Mouse (Mus musculus): ENCODE measurements around the gene Unc13a. TPM values are rescaled to one million over a fixed set of nuclear protein-coding genes. Genes with fewer than 3 reads are reported as not detected.

Gene Unc13a
- polyA plus RNA-seq, 1 experiment from 2014 or later, result 0.87 TPM

- H3K4me3 ChIP-seq, result peak overlapping the region; percentile 32
- ATAC-seq (ENCODE audit: insufficient number of reproducible peaks, insufficient read depth, low FRiP score, low TSS enrichment, low read depth), result no peak
- H3K27ac ChIP-seq, result no peak overlapping the region
- 0 out of 2 replicates have a peak, but pooled peaks cover 2% of the 10 kb centered on the region for H3K9me3 ChIP-seq
- 0 out of 2 replicates have a peak overlapping the region, but pooled peaks have one; percentile 28 for H3K9ac ChIP-seq
- peaks cover 33% of the 10 kb centered on the region for H3K4me1 ChIP-seq
- WGBS, result 5% methylated on average over 29 of the region's 29 CpGs
- H3K4me2 ChIP-seq, result peak overlapping the region; percentile 56
- H3K27me3 ChIP-seq, result peaks cover 100% of the 10 kb centered on the region
- H3K36me3 ChIP-seq, result no peaks in the 10 kb centered on the region
Observed at GRCm38 (mm10) chr8:71685573-71685972, 14.0 kb upstream of the Unc13a start.

- Histone ChIP-seq H3K27ac (no peak overlapping the region), H3K9ac (no peak overlapping the region), H3K36me3 (no peaks in the 10 kb centered on the region), H3K4me1 (peaks cover 39% of the 10 kb centered on the region), H3K4me2 (no peak overlapping the region), H3K27me3 (peaks cover 100% of the 10 kb centered on the region), H3K9me3 (no peaks in the 10 kb centered on the region), H3K4me3 (no peak overlapping the region)
- 16% methylated on average over 10 of the region's 10 CpGs for WGBS
- no peak for ATAC-seq (ENCODE audit: insufficient number of reproducible peaks, insufficient read depth, low FRiP score, low TSS enrichment, low read depth)
Observed at GRCm38 (mm10) chr8:71684701-71685100, 13.1 kb upstream of the Unc13a start.

- Histone ChIP-seq H3K4me3 (no peak overlapping the region), H3K27ac (no peak overlapping the region), H3K9me3 (no peaks in the 10 kb centered on the region), H3K36me3 (no peaks in the 10 kb centered on the region), H3K9ac (no peak overlapping the region), H3K4me1 (peaks cover 39% of the 10 kb centered on the region), H3K4me2 (no peak overlapping the region), H3K27me3 (peaks cover 100% of the 10 kb centered on the region)
- no peak for ATAC-seq (ENCODE audit: insufficient number of reproducible peaks, insufficient read depth, low FRiP score, low TSS enrichment, low read depth)
- 48% methylated on average over 12 of the region's 12 CpGs for WGBS
Observed at GRCm38 (mm10) chr8:71682832-71683231, 11.3 kb upstream of the Unc13a start.

- H3K4me1 ChIP-seq, result peaks cover 35% of the 10 kb centered on the region
- 2% methylated on average over 18 of the region's 18 CpGs for WGBS
- H3K27me3 ChIP-seq, result peaks cover 98% of the 10 kb centered on the region
- H3K4me2 ChIP-seq, result no peak overlapping the region
- H3K9me3 ChIP-seq, result no peaks in the 10 kb centered on the region
- H3K4me3 ChIP-seq, result no peak overlapping the region
- ATAC-seq (ENCODE audit: insufficient number of reproducible peaks, insufficient read depth, low FRiP score, low TSS enrichment, low read depth), result no peak
- H3K27ac ChIP-seq, result no peak overlapping the region
- H3K9ac ChIP-seq, result no peak overlapping the region
- H3K36me3 ChIP-seq, result no peaks in the 10 kb centered on the region
Observed at GRCm38 (mm10) chr8:71681369-71681915, 9.9 kb upstream of the Unc13a start.

- peaks cover 97% of the 10 kb centered on the region for H3K27me3 ChIP-seq
- H3K4me1 ChIP-seq, result peaks cover 29% of the 10 kb centered on the region
- H3K36me3 ChIP-seq, result no peaks in the 10 kb centered on the region
- H3K27ac ChIP-seq, result no peak overlapping the region
- H3K4me3 ChIP-seq, result 0 out of 2 replicates have a peak overlapping the region, but pooled peaks have one; percentile 31
- peak overlapping the region; percentile 37; the same call in 1 of the 2 replicates for H3K9ac ChIP-seq
- no peak for ATAC-seq (ENCODE audit: insufficient number of reproducible peaks, insufficient read depth, low FRiP score, low TSS enrichment, low read depth)
- H3K4me2 ChIP-seq, result peak overlapping the region; percentile 9; the same call in 1 of the 2 replicates
- no peaks in the 10 kb centered on the region for H3K9me3 ChIP-seq
- WGBS, result 4% methylated on average over 21 of the region's 21 CpGs
Observed at GRCm38 (mm10) chr8:71680471-71680870, 8.9 kb upstream of the Unc13a start.

- 2% methylated on average over 46 of the region's 46 CpGs for WGBS
Observed at GRCm38 (mm10) chr8:71679550-71680168, 8.1 kb upstream of the Unc13a start.

GRCm38 (mm10) chr8:71679116-71679515 lies 7.6 kb upstream of the Unc13a start:
- H3K4me2 ChIP-seq, result peak overlapping the region; percentile 56
- peaks cover 29% of the 10 kb centered on the region for H3K4me1 ChIP-seq
- WGBS, result 14% methylated on average over 16 of the region's 16 CpGs
- peak overlapping the region; percentile 31 for H3K4me3 ChIP-seq
- H3K9ac ChIP-seq, result peak overlapping the region; percentile 44
- peaks cover 88% of the 10 kb centered on the region for H3K27me3 ChIP-seq
- no peaks in the 10 kb centered on the region for H3K36me3 ChIP-seq
- no peaks in the 10 kb centered on the region for H3K9me3 ChIP-seq
- no peak overlapping the region for H3K27ac ChIP-seq
- ATAC-seq (ENCODE audit: insufficient number of reproducible peaks, insufficient read depth, low FRiP score, low TSS enrichment, low read depth), result no peak

More at GRCm38 (mm10) chr8:71679550-71680168, 8.1 kb upstream of the Unc13a start:
- H3K4me1 ChIP-seq, result peaks cover 29% of the 10 kb centered on the region
- peaks cover 93% of the 10 kb centered on the region for H3K27me3 ChIP-seq
- H3K9ac ChIP-seq, result peak overlapping the region; percentile 44
- peak overlapping the region; percentile 31 for H3K4me3 ChIP-seq
- H3K9me3 ChIP-seq, result no peaks in the 10 kb centered on the region
- no peaks in the 10 kb centered on the region for H3K36me3 ChIP-seq
- H3K4me2 ChIP-seq, result peak overlapping the region; percentile 56
- no peak for ATAC-seq (ENCODE audit: insufficient number of reproducible peaks, insufficient read depth, low FRiP score, low TSS enrichment, low read depth)
- no peak overlapping the region for H3K27ac ChIP-seq

- WGBS, result 61% methylated on average over 4 of the region's 4 CpGs
- H3K9ac ChIP-seq, result no peak overlapping the region
- no peak for ATAC-seq (ENCODE audit: insufficient number of reproducible peaks, insufficient read depth, low FRiP score, low TSS enrichment, low read depth)
- H3K9me3 ChIP-seq, result no peaks in the 10 kb centered on the region
- no peaks in the 10 kb centered on the region for H3K36me3 ChIP-seq
- peaks cover 79% of the 10 kb centered on the region for H3K27me3 ChIP-seq
- H3K4me3 ChIP-seq, result no peak overlapping the region
- peaks cover 29% of the 10 kb centered on the region for H3K4me1 ChIP-seq
- H3K27ac ChIP-seq, result no peak overlapping the region
- no peak overlapping the region for H3K4me2 ChIP-seq
Observed at GRCm38 (mm10) chr8:71678216-71678615, 6.7 kb upstream of the Unc13a start.

GRCm38 (mm10) chr8:71677555-71677954 lies 6.0 kb upstream of the Unc13a start:
- H3K27ac ChIP-seq, result no peak overlapping the region
- H3K9ac ChIP-seq, result no peak overlapping the region
- H3K4me3 ChIP-seq, result no peak overlapping the region
- H3K27me3 ChIP-seq, result peaks cover 72% of the 10 kb centered on the region
- no peak for ATAC-seq (ENCODE audit: insufficient number of reproducible peaks, insufficient read depth, low FRiP score, low TSS enrichment, low read depth)
- no peaks in the 10 kb centered on the region for H3K36me3 ChIP-seq
- H3K4me1 ChIP-seq, result peaks cover 29% of the 10 kb centered on the region
- no peak overlapping the region for H3K4me2 ChIP-seq
- no peaks in the 10 kb centered on the region for H3K9me3 ChIP-seq

GRCm38 (mm10) chr8:71676803-71677202 lies 5.2 kb upstream of the Unc13a start:
- H3K4me2 ChIP-seq, result peak overlapping the region; percentile 88
- ATAC-seq (ENCODE audit: insufficient number of reproducible peaks, insufficient read depth, low FRiP score, low TSS enrichment, low read depth), result no peak
- H3K4me1 ChIP-seq, result peaks cover 29% of the 10 kb centered on the region
- H3K36me3 ChIP-seq, result no peaks in the 10 kb centered on the region
- 52% methylated on average over 9 of the region's 9 CpGs for WGBS
- H3K4me3 ChIP-seq, result peak overlapping the region; percentile 68
- H3K9me3 ChIP-seq, result no peaks in the 10 kb centered on the region
- peaks cover 65% of the 10 kb centered on the region for H3K27me3 ChIP-seq
- H3K27ac ChIP-seq, result no peak overlapping the region
- peak overlapping the region; percentile 77; the same call in 1 of the 2 replicates for H3K9ac ChIP-seq

GRCm38 (mm10) chr8:71676020-71676741 lies 4.6 kb upstream of the Unc13a start, which contains the start of gene Jak3:
TSS of gene Jak3 (plus strand) at chr8:71676296.
- H3K27ac ChIP-seq, result peak within 1 kb of the TSS; percentile 53; the same call in 1 of the 2 replicates
- 0 out of 2 replicates have a peak, but pooled peaks have one; percentile 28 for ATAC-seq (ENCODE audit: insufficient number of reproducible peaks, insufficient read depth, low FRiP score, low TSS enrichment, low read depth)
- peaks cover 62% of the 10 kb centered on the region for H3K27me3 ChIP-seq
- no peaks in the 10 kb centered on the region for H3K9me3 ChIP-seq
- H3K36me3 ChIP-seq, result no peaks in the 10 kb centered on the region
- 3% methylated on average over 38 of the region's 40 CpGs for WGBS
- H3K4me3 ChIP-seq, result peak within 1 kb of the TSS; percentile 68
- peak within 1 kb of the TSS; percentile 88 for H3K4me2 ChIP-seq
- H3K4me1 ChIP-seq, result peaks cover 27% of the 10 kb centered on the region
- peak within 1 kb of the TSS; percentile 77 for H3K9ac ChIP-seq
